Mouse (Mus musculus) forebrain, embryonic 10.5 days (tissue): ENCODE results near the gene Hoxa2. TPM values are rescaled to one million over a fixed set of nuclear protein-coding genes. Genes with fewer than 3 reads are reported as not detected.

Source experiments
- DNase-seq: peaks from one replicate; pipeline ENCODE4 v3.0.0-alpha.2; 2017; ENCODE audit warnings: low spot score; ENCODE audit errors: extremely low spot score
- H3K27ac ChIP-seq: fragments of 300-500 bp; sonication (generic); 2 replicates; pipeline ENCODE4 v1.5.1; 2016; ENCODE audit warnings: mild to moderate bottlenecking
- H3K27me3 ChIP-seq: fragments of 300-500 bp; sonication (generic); 2 replicates; pipeline ENCODE4 v1.6.1; 2016; ENCODE audit warnings: mild to moderate bottlenecking; ENCODE audit not compliant: poor library complexity, severe bottlenecking
- H3K36me3 ChIP-seq: fragments of 300-500 bp; sonication (generic); replicated peaks from 2 replicates; pipeline ENCODE4 v1.6.1; 2016; ENCODE audit warnings: mild to moderate bottlenecking, moderate library complexity
- H3K4me1 ChIP-seq: fragments of 300-500 bp; sonication (generic); 2 replicates; pipeline ENCODE4 v1.6.1; 2016
- H3K4me3 ChIP-seq: fragments of 300-500 bp; sonication (generic); 2 replicates; pipeline ENCODE4 v1.5.1; 2016; ENCODE audit warnings: mild to moderate bottlenecking, moderate library complexity
- H3K9me3 ChIP-seq: fragments of 300-500 bp; sonication (generic); 2 replicates; pipeline ENCODE4 v1.6.1; 2016; ENCODE audit warnings: mild to moderate bottlenecking, moderate library complexity
- WGBS: fragments of 180-500 bp; shearing (Covaris S2); methylation state at CpG from one replicate; pipeline ENCODE4 v1.1.7; 2016; 5-methylcytosine and 5-hydroxymethylcytosine counted together
- polyA plus RNA-seq: library from polyadenylated mRNA; unstranded; fragments of >200 nt; fragmentation: Nextera tagmentation; extraction: Ambion mirVana; gene quantifications from 2 replicates; pipeline ENCODE4 v1.2.1, GENCODE M21; 2016

Gene Hoxa2
- polyA plus RNA-seq, 1 experiment from 2014 or later: not detected

DNA sequence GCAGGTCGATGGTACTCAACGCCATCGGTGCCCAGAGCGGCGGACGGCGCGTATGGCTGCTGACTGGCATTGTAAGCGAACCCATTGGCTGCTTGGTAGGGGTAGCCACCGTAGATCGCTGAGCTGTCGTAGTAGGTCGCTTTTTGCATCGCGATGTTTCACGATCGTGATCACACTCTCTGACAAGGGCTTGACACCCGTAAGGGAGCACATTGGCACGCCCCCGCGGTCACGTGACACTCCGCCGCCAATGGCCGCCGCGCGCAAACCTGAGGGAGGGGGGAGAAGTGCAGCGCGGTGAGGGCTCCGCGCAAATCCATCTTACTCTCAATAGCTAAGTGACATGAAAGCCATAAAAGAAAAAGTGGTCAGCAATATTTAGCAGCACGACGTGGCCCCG lies 7.9 kb upstream of the Hoxa2 start:
- Histone ChIP-seq H3K4me3 (peak overlapping the region; percentile 40), H3K36me3 (no peaks in the 10 kb centered on the region), H3K4me1 (peaks cover 30% of the 10 kb centered on the region), H3K27me3 (peaks cover 100% of the 10 kb centered on the region), H3K27ac (no peak overlapping the region), H3K9me3 (no peaks in the 10 kb centered on the region)
- peak; percentile 79 for DNase-seq
- WGBS: under 1% methylated on average over 35 of the region's 35 CpGs

- Histone ChIP-seq H3K9me3 (no peaks in the 10 kb centered on the region), H3K4me3 (no peak overlapping the region; the same call in 1 of the 2 replicates)
These were observed 7.3 kb upstream of the Hoxa2 start for GRCm38 (mm10) chr6:52171938-52172337.

GRCm38 (mm10) chr6:52171331-52171730 lies 6.7 kb upstream of the Hoxa2 start:
- H3K4me3 ChIP-seq: no peak overlapping the region
- H3K36me3 ChIP-seq: no peaks in the 10 kb centered on the region
- no peak for DNase-seq
- no peak overlapping the region for H3K27ac ChIP-seq
- H3K9me3 ChIP-seq: no peaks in the 10 kb centered on the region
- peaks cover 100% of the 10 kb centered on the region for H3K27me3 ChIP-seq
- WGBS: 6% methylated on average over 4 of the region's 4 CpGs
- peaks cover 30% of the 10 kb centered on the region for H3K4me1 ChIP-seq

More at GRCm38 (mm10) chr6:52171938-52172337, 7.3 kb upstream of the Hoxa2 start:
- peaks cover 30% of the 10 kb centered on the region for H3K4me1 ChIP-seq
- H3K36me3 ChIP-seq: no peaks in the 10 kb centered on the region
- no peak for DNase-seq
- H3K27ac ChIP-seq: no peak overlapping the region
- H3K27me3 ChIP-seq: peaks cover 100% of the 10 kb centered on the region
- 4% methylated on average over 7 of the region's 7 CpGs for WGBS

- Histone ChIP-seq H3K9me3 (no peaks in the 10 kb centered on the region), H3K27me3 (peaks cover 100% of the 10 kb centered on the region), H3K36me3 (no peaks in the 10 kb centered on the region), H3K27ac (no peak overlapping the region), H3K4me1 (peaks cover 28% of the 10 kb centered on the region), H3K4me3 (no peak overlapping the region)
- no peak for DNase-seq
- 0% methylated on average over 5 of the region's 5 CpGs for WGBS
These were observed 6.2 kb upstream of the Hoxa2 start for GRCm38 (mm10) chr6:52170898-52171223.

DNA sequence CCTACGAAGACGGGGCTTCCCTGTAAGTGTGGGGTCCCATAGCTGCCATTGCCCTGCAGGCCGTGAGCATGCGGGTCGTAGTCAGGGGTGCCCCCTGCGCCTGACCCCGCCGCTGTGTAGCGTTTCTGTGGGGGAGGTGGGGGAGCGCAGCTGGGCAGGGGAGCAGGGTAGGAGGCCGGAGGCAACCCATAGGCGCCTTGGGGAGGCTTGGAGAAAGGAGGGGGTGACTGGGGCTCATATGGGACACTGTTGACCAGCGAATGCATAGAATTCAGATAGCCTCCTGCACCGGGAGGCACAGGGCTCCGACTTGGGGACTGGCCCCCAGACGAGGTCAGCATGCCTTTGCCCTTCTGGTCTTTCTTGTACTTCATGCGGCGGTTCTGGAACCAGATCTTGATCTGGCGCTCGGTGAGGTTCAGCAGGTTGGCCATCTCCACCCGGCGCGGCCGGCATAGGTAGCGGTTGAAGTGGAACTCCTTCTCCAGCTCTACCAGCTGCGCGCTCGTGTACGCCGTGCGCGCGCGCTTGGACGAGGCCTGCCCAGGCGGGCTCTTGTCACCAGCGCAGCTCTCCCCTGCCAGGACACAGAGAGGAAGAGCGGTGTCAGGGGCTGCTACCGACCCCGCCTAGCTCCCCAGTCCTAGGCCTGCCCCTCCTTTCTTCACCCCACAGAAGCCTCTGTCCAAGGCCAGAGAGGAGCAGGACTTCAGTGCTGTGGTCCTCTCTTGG lies 5.7 kb upstream of the Hoxa2 start:
- no peak for DNase-seq
- 1% methylated on average over 40 of the region's 40 CpGs for WGBS
- no peak overlapping the region for H3K4me3 ChIP-seq
- peaks cover 23% of the 10 kb centered on the region for H3K4me1 ChIP-seq
- no peaks in the 10 kb centered on the region for H3K36me3 ChIP-seq
- peaks cover 100% of the 10 kb centered on the region for H3K27me3 ChIP-seq
- no peaks in the 10 kb centered on the region for H3K9me3 ChIP-seq
- no peak overlapping the region for H3K27ac ChIP-seq

- Histone ChIP-seq H3K9me3 (no peaks in the 10 kb centered on the region), H3K27ac (no peak overlapping the region), H3K27me3 (peaks cover 100% of the 10 kb centered on the region), H3K4me3 (no peak overlapping the region), H3K36me3 (no peaks in the 10 kb centered on the region), H3K4me1 (peaks cover 21% of the 10 kb centered on the region)
- no peak for DNase-seq
- WGBS: 3% methylated on average over 16 of the region's 16 CpGs
These were observed 5.0 kb upstream of the Hoxa2 start for GRCm38 (mm10) chr6:52169499-52170165.

- Histone ChIP-seq H3K4me3 (no peak overlapping the region), H3K36me3 (no peaks in the 10 kb centered on the region), H3K27ac (no peak overlapping the region), H3K9me3 (no peaks in the 10 kb centered on the region), H3K4me1 (peaks cover 27% of the 10 kb centered on the region), H3K27me3 (peaks cover 100% of the 10 kb centered on the region)
- DNase-seq: no peak
- WGBS: 1% methylated on average over 42 of the region's 42 CpGs
These were observed 3.8 kb upstream of the Hoxa2 start for GRCm38 (mm10) chr6:52168191-52169055.

GRCm38 (mm10) chr6:52167736-52168161 lies 3.1 kb upstream of the Hoxa2 start:
- Histone ChIP-seq H3K4me3 (no peak overlapping the region), H3K27ac (no peak overlapping the region), H3K9me3 (no peaks in the 10 kb centered on the region), H3K4me1 (peaks cover 28% of the 10 kb centered on the region), H3K27me3 (peaks cover 100% of the 10 kb centered on the region), H3K36me3 (no peaks in the 10 kb centered on the region)
- DNase-seq: peak; percentile 42
- under 1% methylated on average over 14 of the region's 14 CpGs for WGBS

GRCm38 (mm10) chr6:52167176-52167575 lies 2.5 kb upstream of the Hoxa2 start:
- WGBS: 10% methylated on average over 1 of the region's 1 CpGs
- no peak overlapping the region for H3K27ac ChIP-seq
- H3K4me3 ChIP-seq: no peak overlapping the region
- peaks cover 100% of the 10 kb centered on the region for H3K27me3 ChIP-seq
- peaks cover 23% of the 10 kb centered on the region for H3K4me1 ChIP-seq
- no peaks in the 10 kb centered on the region for H3K36me3 ChIP-seq
- H3K9me3 ChIP-seq: no peaks in the 10 kb centered on the region
- no peak for DNase-seq

- Histone ChIP-seq H3K9me3 (no peaks in the 10 kb centered on the region), H3K27me3 (peaks cover 100% of the 10 kb centered on the region), H3K4me3 (no peak overlapping the region), H3K4me1 (peaks cover 19% of the 10 kb centered on the region), H3K27ac (no peak overlapping the region), H3K36me3 (no peaks in the 10 kb centered on the region)
- WGBS: 4% methylated on average over 4 of the region's 4 CpGs
- peak; percentile 31 for DNase-seq
These were observed 1.9 kb upstream of the Hoxa2 start for GRCm38 (mm10) chr6:52166431-52167077.

DNA sequence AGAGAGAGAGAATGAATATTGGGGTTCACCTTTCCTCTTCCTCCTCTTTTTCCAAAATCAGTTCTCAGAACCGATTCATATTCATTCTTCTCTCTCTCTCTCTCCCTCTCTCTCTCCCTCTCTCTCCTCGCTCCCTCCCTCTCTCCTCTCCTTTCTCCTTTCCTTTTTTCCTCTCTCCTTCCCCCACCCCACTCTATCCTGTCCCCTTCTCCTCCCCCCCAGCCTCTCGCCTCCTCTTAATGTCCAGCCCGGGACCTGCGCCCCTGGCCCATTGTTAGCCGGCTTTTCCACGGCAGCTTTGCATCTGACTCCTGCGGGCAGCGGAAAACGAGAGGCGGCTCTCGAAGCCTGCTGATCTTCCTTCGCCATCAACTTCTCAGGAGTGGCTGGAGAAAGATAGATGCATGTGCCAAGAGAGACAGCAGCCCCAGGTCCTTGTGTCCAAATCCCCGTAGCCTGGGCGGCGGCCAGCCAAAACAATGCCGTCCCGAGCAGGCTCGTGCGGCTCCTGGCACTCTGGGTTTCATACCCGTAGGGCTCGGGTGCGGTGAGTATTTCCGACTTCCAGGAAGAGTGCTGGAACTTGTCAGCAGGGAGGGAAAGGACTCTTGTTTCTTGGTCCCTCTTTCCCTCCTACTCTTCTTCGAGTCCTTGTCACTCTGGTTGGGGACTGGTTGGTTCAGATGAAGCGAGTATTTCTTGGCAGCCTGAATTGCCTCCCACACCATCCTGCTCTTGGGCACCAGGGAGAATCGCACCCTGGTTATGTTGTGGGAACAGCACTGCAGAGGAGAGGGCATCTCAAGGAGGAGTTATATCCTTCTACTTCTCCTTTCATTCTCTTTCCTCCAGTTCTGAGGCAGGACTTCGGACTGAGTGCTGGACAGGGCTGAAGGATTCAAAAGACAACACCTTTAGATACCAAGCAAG lies 1.1 kb upstream of the Hoxa2 start:
- WGBS: under 1% methylated on average over 28 of the region's 28 CpGs
- peaks cover 20% of the 10 kb centered on the region for H3K4me1 ChIP-seq
- H3K36me3 ChIP-seq: no peaks in the 10 kb centered on the region
- DNase-seq: peak; percentile 44
- H3K9me3 ChIP-seq: no peaks in the 10 kb centered on the region
- peaks cover 100% of the 10 kb centered on the region for H3K27me3 ChIP-seq
- no peak overlapping the region for H3K4me3 ChIP-seq
- no peak overlapping the region for H3K27ac ChIP-seq
